Mouse (Mus musculus): ENCODE measurements at regions not wholly inside any gene's neighbourhood (a gene's known extent, or its start where the extent isn't known, plus 50 kb on each side); places are given as distances from the start of the nearest gene placed in this dataset.

DNA sequence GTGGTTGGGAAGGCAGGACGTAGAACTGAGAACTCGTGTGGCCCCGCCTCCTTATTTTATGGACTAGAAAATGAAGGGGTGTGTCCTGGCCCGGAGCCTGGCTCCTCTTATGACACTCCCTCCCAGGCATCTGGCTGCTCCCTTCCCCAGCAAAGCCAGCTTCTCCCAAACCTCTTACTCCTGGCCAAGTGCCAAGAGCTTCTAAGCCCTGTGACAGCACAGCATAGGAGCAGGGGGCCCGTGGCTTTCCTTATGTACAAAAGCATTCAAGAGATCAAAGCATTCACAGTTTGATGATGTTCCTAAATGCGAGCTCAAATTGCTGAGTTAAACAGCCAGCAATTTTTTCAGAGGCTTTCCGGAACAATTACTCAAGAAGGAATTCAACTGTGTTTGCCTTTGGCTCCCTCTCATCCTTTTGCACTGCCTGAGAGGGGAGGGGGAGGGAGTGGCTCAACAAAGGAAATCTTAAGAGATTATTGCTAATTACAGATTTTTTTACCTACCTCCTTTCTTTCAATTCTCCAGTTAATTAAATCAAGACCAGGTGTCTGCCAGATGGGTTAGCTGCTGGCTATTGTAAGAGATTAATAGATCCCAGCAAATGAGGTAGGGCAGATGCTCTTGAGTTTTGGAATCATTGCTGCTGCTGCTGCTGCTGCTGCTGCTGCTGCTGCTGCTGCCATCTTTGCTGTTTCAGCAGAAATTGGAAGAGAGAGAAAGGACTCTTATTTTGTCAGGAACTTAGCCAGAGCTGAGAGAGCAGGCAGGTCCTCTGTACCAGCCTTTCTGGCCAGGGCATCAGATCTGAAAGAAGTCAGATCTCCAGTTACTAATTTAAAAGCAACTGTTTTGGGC, 71.0 kb upstream of the Dlg1 start:
- TF ChIP-seq POLR2A (IDR thresholded peaks at IDR 0.05; ENCODE audit: borderline replicate concordance, extremely low read depth, low read depth, low read length) (no peak), CTCF (IDR thresholded peaks at IDR 0.05; ENCODE audit: insufficient read depth, low read length) (no peak)
- peak; percentile 60 for DNase-seq
- peaks cover 12% of the 10 kb centered on the region for H3K4me1 ChIP-seq (ENCODE audit: control insufficient read depth, insufficient read depth, low read length)
- peak overlapping the region; percentile 37 for H3K4me3 ChIP-seq (replicated peaks; ENCODE audit: extremely low read depth, low read depth, low read length)
- 1% methylated on average over 7 of the region's 7 CpGs for WGBS

DNA sequence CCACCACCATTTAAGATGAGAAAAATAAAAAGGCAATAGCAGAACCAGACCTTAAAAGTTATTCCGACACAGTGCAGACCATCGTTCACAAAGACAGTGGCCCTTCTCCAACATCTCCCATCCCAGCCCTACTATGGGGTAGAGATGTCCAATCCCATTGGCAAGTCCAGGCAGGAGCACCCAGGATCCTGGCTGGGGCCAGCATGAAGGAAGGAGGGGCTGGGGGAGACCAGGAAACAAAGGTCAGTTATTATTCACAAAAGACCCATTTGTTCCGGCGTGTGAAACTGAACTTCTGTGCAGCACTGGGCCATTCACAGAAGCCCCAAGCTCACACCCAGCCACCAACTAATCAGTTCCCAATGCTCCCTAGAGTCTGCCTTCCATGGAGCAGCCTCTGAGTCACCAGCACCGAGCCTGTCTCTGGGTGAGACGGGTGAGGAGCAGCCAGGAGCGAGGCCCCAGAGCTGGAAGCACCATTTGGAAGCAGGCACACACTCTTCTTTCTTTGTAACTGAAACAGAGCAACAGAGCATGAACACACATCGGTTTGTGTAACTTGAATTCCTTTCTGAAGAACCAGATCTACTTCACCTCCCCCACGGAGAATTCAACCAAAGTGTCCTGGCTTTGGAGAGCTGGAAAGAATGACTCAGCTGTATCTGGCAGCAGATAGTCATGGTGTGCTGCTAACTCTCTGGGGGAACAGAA, 70.1 kb upstream of the Dlg1 start:
- peak; percentile 32 for DNase-seq
- Histone ChIP-seq H3K4me1 (ENCODE audit: control insufficient read depth, insufficient read depth, low read length) (peaks cover 12% of the 10 kb centered on the region), H3K4me3 (replicated peaks; ENCODE audit: extremely low read depth, low read depth, low read length) (no peak overlapping the region)
- 55% methylated on average over 9 of the region's 9 CpGs for WGBS
- TF ChIP-seq CTCF (IDR thresholded peaks at IDR 0.05; ENCODE audit: insufficient read depth, low read length) = no peak
- no peak for TF ChIP-seq POLR2A (IDR thresholded peaks at IDR 0.05; ENCODE audit: borderline replicate concordance, extremely low read depth, low read depth, low read length)

DNA sequence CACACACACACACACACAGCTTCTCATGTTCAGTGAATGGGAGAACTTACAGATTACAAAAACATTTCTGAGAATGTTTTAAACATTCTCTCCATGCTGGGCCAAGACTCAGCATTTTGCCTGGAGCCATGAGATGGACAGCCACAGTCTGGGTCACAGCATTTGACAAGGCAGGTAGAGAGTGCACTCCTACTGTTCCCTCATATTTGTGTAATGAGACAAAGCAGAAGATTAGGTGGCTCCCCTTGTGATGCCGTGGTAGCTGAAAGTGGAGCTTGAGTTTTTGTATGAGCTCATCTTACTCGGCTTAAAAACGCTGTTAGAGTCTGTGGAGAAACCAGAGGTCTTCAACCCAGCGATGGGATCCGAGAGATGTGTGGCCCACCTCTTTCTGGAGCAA, 65.3 kb upstream of the Dlg1 start:
- peaks cover 3% of the 10 kb centered on the region; the same call in 1 of the 2 replicates for H3K4me1 ChIP-seq (ENCODE audit: control insufficient read depth, insufficient read depth, low read length)
- TF ChIP-seq CTCF (IDR thresholded peaks at IDR 0.05; ENCODE audit: insufficient read depth, low read length) (no peak), POLR2A (IDR thresholded peaks at IDR 0.05; ENCODE audit: borderline replicate concordance, extremely low read depth, low read depth, low read length) (no peak)
- WGBS = 90% methylated on average over 5 of the region's 5 CpGs
- H3K4me3 ChIP-seq (replicated peaks; ENCODE audit: extremely low read depth, low read depth, low read length) = no peak overlapping the region
- no peak for DNase-seq

DNA sequence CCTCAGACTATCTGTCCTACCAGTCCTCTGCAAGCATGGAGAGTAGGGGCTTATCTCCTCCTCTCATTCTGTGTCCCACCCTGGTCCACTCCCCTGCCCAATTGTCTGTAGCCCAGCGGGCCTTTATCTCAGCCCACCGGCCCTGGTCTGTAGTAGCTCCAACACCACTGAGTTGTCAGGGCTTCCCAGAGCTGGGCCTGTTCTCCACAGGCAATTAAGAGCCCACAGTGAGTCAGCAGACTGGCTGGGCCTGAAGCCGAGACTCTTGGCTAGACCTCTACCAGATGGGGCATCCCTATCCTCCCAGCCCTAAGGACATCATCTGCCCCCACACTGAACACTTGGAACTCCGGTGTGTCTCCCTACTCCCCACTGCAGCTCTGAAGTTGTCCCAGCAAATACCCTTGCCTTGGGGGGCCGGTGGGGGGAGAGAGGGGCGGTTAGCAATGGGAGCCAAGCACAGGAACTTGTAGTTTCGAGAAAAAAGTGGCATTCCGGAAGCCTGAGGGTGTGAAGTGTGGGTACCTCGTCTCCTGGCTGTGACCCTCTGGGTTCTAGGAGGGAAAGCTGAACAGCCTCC, 64.7 kb upstream of the Dlg1 start:
- DNase-seq = no peak
- Histone ChIP-seq H3K4me1 (ENCODE audit: control insufficient read depth, insufficient read depth, low read length) (no peaks in the 10 kb centered on the region), H3K4me3 (replicated peaks; ENCODE audit: extremely low read depth, low read depth, low read length) (no peak overlapping the region)
- 77% methylated on average over 9 of the region's 9 CpGs for WGBS
- TF ChIP-seq CTCF (IDR thresholded peaks at IDR 0.05; ENCODE audit: insufficient read depth, low read length) (no peak), POLR2A (IDR thresholded peaks at IDR 0.05; ENCODE audit: borderline replicate concordance, extremely low read depth, low read depth, low read length) (no peak)

DNA sequence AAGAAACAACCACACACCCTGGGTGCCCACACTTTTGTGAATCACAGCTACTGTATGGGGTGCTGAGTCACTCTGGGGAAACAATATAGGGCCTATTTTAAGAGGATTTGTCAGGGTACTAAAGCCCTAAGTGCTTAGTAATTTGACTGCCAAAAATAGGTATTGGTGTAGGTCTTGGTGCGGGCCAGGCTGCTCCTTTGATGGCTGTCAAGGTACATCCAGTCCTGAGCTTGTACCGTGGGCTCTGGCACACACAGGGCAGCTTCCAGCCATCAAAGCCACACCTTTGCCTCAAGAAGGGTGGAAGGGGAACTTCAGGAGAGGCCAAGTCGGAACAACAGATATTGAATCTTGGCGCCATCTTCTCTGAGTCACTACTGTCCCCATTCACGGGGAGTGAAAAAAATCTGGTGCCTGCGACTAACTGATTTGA, 64.2 kb upstream of the Dlg1 start:
- Histone ChIP-seq H3K4me1 (ENCODE audit: control insufficient read depth, insufficient read depth, low read length) (no peaks in the 10 kb centered on the region), H3K4me3 (replicated peaks; ENCODE audit: extremely low read depth, low read depth, low read length) (no peak overlapping the region)
- DNase-seq = no peak
- 81% methylated on average over 6 of the region's 6 CpGs for WGBS
- TF ChIP-seq POLR2A (IDR thresholded peaks at IDR 0.05; ENCODE audit: borderline replicate concordance, extremely low read depth, low read depth, low read length) = no peak
- TF ChIP-seq CTCF (IDR thresholded peaks at IDR 0.05; ENCODE audit: insufficient read depth, low read length) = no peak

DNA sequence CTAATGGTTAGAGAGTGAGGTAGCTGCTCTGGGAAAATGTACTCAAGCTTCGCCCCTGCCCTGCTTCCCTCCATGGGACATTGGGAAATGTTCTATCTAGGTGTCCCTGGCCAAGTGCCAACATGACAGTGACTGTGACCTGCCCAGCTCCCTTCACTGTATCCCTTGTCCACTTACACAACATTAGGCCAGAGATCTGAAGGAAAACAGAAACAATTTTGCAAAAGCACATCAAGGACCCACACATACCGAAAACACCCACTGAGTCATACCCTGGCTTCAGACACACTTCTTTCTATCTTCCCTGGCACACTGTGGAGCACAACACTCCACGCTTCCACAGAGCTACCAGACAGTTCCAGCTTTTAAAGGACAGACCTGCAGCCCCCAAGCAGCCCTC, 62.0 kb upstream of the Dlg1 start:
- 83% methylated on average over 3 of the region's 3 CpGs for WGBS
- no peak for DNase-seq
- no peak for TF ChIP-seq CTCF (IDR thresholded peaks at IDR 0.05; ENCODE audit: insufficient read depth, low read length)
- no peak for TF ChIP-seq POLR2A (IDR thresholded peaks at IDR 0.05; ENCODE audit: borderline replicate concordance, extremely low read depth, low read depth, low read length)

DNA sequence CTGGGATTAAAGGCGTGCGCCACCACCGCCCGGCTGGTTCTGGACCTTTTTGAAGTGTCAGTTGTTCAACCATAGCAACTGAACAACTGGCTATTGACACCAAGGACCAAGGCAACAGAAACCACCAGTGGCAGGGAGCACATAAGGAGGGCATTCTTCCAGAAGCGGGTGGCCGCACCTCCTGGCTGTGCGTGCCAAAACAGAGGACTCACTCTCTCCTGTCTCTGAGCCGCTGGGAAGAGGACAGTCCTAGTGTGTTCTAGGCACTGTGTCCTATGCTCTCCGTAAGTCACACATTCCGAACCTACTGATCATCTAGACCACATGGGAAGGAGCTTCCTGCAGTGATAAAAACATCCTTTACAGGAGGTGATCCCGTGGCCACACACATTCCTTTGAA, 60.1 kb upstream of the Dlg1 start:
- H3K4me3 ChIP-seq (replicated peaks; ENCODE audit: extremely low read depth, low read depth, low read length) = no peak overlapping the region
- H3K4me1 ChIP-seq (ENCODE audit: control insufficient read depth, insufficient read depth, low read length) = peaks cover 5% of the 10 kb centered on the region; the same call in 1 of the 2 replicates
- no peak for DNase-seq
- 55% methylated on average over 11 of the region's 11 CpGs for whole genome bisulfite sequencing
- TF ChIP-seq CTCF (IDR thresholded peaks at IDR 0.05; ENCODE audit: insufficient read depth, low read length) (no peak), POLR2A (IDR thresholded peaks at IDR 0.05; ENCODE audit: borderline replicate concordance, extremely low read depth, low read depth, low read length) (no peak)

More for the DNA sequence above, 62.0 kb upstream of the Dlg1 start:
- no peak overlapping the region for H3K4me3 ChIP-seq (replicated peaks; ENCODE audit: extremely low read depth, low read depth, low read length)
- peaks cover 2% of the 10 kb centered on the region; the same call in 1 of the 2 replicates for H3K4me1 ChIP-seq (ENCODE audit: control insufficient read depth, insufficient read depth, low read length)

DNA sequence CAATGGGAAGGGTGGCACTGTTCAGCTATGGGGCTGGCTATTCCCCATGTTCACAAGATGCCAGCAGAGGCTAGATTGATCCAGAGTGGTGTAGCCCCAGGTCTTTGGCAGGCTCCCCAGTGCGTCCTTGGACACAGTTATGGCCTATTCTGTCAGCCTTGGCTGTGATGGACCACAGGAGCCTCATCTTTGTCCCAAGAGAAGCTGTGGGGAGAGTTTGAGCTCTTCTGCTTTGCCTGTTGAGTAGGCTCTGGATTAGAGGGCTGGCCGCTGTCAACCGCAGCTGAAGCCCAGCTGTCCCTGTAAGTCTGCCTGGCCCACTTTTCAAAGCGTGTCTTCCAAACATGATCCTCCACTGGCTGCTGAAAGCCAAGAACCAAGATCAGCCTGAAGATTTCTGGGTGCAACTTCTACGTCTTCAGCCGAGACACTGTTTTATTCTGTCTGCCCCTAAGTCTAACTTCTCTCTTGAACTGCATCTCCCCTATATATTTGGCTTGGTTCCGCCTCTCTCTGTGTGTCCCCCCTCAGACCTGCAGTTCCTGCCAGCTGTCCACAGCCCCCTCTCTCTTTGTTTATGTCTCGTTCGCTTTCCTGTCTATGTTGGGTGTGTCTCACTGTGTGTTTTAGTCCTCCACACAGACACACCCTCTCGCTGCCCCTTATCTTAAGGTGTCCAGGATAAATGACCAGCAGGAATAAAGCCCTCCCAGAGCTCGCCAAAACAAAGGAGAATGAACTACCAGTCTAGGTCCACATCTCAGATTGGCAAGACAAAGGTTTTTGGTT, 56.7 kb upstream of the Dlg1 start:
- peak; percentile 12 for DNase-seq
- Histone ChIP-seq H3K4me3 (replicated peaks; ENCODE audit: extremely low read depth, low read depth, low read length) (no peak overlapping the region), H3K4me1 (ENCODE audit: control insufficient read depth, insufficient read depth, low read length) (peaks cover 5% of the 10 kb centered on the region; the same call in 1 of the 2 replicates)
- WGBS = 48% methylated on average over 11 of the region's 11 CpGs
- TF ChIP-seq CTCF (IDR thresholded peaks at IDR 0.05; ENCODE audit: insufficient read depth, low read length) (no peak), POLR2A (IDR thresholded peaks at IDR 0.05; ENCODE audit: borderline replicate concordance, extremely low read depth, low read depth, low read length) (no peak)

DNA sequence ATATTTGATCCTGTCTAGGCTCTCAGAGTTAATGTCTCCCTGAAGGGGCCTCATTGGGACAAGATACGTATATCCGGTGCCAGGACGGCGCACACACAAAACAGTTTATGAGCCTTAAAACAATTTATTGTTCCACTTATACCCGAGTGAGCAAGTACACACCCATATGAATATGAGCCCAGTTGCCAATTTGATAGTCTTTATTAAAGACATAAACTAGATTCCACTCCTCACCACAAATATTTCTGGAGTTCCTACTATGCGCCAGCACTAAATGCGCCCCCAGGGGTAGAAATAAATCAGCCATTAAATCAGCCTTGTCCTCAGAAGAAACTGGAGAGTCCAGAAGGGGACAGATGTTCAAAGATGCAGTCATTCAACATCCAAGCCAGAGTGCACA, 54.3 kb upstream of the Dlg1 start:
- H3K4me3 ChIP-seq (replicated peaks; ENCODE audit: extremely low read depth, low read depth, low read length) = no peak overlapping the region
- peaks cover 5% of the 10 kb centered on the region; the same call in 1 of the 2 replicates for H3K4me1 ChIP-seq (ENCODE audit: control insufficient read depth, insufficient read depth, low read length)
- whole genome bisulfite sequencing = 62% methylated on average over 7 of the region's 7 CpGs
- TF ChIP-seq POLR2A (IDR thresholded peaks at IDR 0.05; ENCODE audit: borderline replicate concordance, extremely low read depth, low read depth, low read length) (no peak), CTCF (IDR thresholded peaks at IDR 0.05; ENCODE audit: insufficient read depth, low read length) (no peak)
- DNase-seq = no peak
